In genomic region chr2:157677262-157677661, GRCm38 (mm10) we compare ENCODE assay signal across 13 mouse cellular contexts. TPM values are rescaled to one million over a fixed set of nuclear protein-coding genes. Genes with fewer than 3 reads are reported as not detected.
DNase-seq lines count a peak whose midpoint lies in the region; ATAC-seq and TF ChIP-seq lines count a peak whose summit lies in the region.
"Had no signal": no experiment of that assay in that cellular context is flagged by ENCODE, and none has a peak within 500 bp of the region (broad histone marks: within the 10 kb centered on the region; RNA-seq: fewer than 3 reads in every experiment).

No protein-coding gene starts in this region.

- no peak overlapping the region for H3K4me2 ChIP-seq in kidney, embryonic 14.5 days (replicated peaks; ENCODE audit: low read depth, low read length)
- peak overlapping the region; percentile 23; the same call in 1 of the 2 replicates for H3K4me2 ChIP-seq in liver, embryonic 13.5 days
- H3K4me2 ChIP-seq in forebrain, embryonic 12.5 days: no peak overlapping the region
- H3K4me2 ChIP-seq in neural tube, embryonic 15.5 days: no peak overlapping the region
- H3K4me2 ChIP-seq in midbrain, postnatal 0 days (ENCODE audit: low read depth, low read length, poor library complexity, severe bottlenecking): no peak overlapping the region
- H3K4me2 ChIP-seq: heart, embryonic 11.5 days; hindbrain, embryonic 13.5 days had no signal

- H3K27ac ChIP-seq in kidney, embryonic 14.5 days (ENCODE audit: low read depth, low read length): no peak overlapping the region
- peak overlapping the region; percentile 25; the same call in 1 of the 2 replicates for H3K27ac ChIP-seq in liver, embryonic 13.5 days
- no peak overlapping the region for H3K27ac ChIP-seq in forebrain, embryonic 12.5 days
- no peak overlapping the region for H3K27ac ChIP-seq in neural tube, embryonic 15.5 days (replicated peaks)
- H3K27ac ChIP-seq in midbrain, postnatal 0 days (ENCODE audit: low read depth, low read length): no peak overlapping the region

- ATAC-seq in kidney, embryonic 14.5 days (ENCODE audit: low FRiP score, low TSS enrichment): peak; percentile 66; the same call in 1 of the 2 replicates
- peak; percentile 95 for ATAC-seq in liver, embryonic 13.5 days (ENCODE audit: low read depth)
- ATAC-seq in forebrain, embryonic 12.5 days (ENCODE audit: low FRiP score): no peak
- no peak for ATAC-seq in neural tube, embryonic 15.5 days (ENCODE audit: low FRiP score)
- ATAC-seq in midbrain, postnatal 0 days (ENCODE audit: low FRiP score): no peak

- H3K4me3 ChIP-seq in kidney, embryonic 14.5 days (ENCODE audit: low read length): no peak overlapping the region
- H3K4me3 ChIP-seq in liver, embryonic 13.5 days (replicated peaks): no peak overlapping the region
- H3K4me3 ChIP-seq in forebrain, embryonic 12.5 days (replicated peaks): no peak overlapping the region
- no peak overlapping the region for H3K4me3 ChIP-seq in neural tube, embryonic 15.5 days (replicated peaks)
- H3K4me3 ChIP-seq in midbrain, postnatal 0 days (ENCODE audit: low read depth, low read length): no peak overlapping the region
- H3K4me3 ChIP-seq: hindbrain, embryonic 13.5 days; megakaryocyte, embryonic 14.5 days had no signal

- H3K4me1 ChIP-seq in kidney, embryonic 14.5 days (ENCODE audit: control insufficient read depth, insufficient read depth, low read length): 0 out of 2 replicates have a peak, but pooled peaks cover 5% of the 10 kb centered on the region
- H3K4me1 ChIP-seq in liver, embryonic 13.5 days (replicated peaks): peaks cover 22% of the 10 kb centered on the region
- H3K4me1 ChIP-seq in forebrain, embryonic 12.5 days: no peaks in the 10 kb centered on the region
- H3K4me1 ChIP-seq in neural tube, embryonic 15.5 days: peaks cover 21% of the 10 kb centered on the region
- H3K4me1 ChIP-seq in midbrain, postnatal 0 days (ENCODE audit: insufficient read depth, low read length): no peaks in the 10 kb centered on the region

- H3K9ac ChIP-seq in kidney, embryonic 14.5 days (ENCODE audit: low read depth, low read length): no peak overlapping the region
- H3K9ac ChIP-seq in liver, embryonic 13.5 days: no peak overlapping the region
- H3K9ac ChIP-seq in forebrain, embryonic 12.5 days: no peak overlapping the region
- no peak overlapping the region for H3K9ac ChIP-seq in neural tube, embryonic 15.5 days (replicated peaks)
- H3K9ac ChIP-seq in midbrain, postnatal 0 days (replicated peaks; ENCODE audit: low read length, poor library complexity, severe bottlenecking): no peak overlapping the region
- H3K9ac ChIP-seq: hindbrain, embryonic 13.5 days had no signal

- no peaks in the 10 kb centered on the region for H3K36me3 ChIP-seq in kidney, embryonic 14.5 days (ENCODE audit: control insufficient read depth, insufficient read depth, low read length)
- H3K36me3 ChIP-seq in liver, embryonic 13.5 days: no peaks in the 10 kb centered on the region
- no peaks in the 10 kb centered on the region for H3K36me3 ChIP-seq in forebrain, embryonic 12.5 days (replicated peaks)
- no peaks in the 10 kb centered on the region for H3K36me3 ChIP-seq in neural tube, embryonic 15.5 days
- H3K36me3 ChIP-seq in midbrain, postnatal 0 days (ENCODE audit: insufficient read depth, low read length): no peaks in the 10 kb centered on the region
- H3K36me3 ChIP-seq: hindbrain, embryonic 13.5 days had no signal

- H3K9me3 ChIP-seq in kidney, embryonic 14.5 days (ENCODE audit: control insufficient read depth, low read length): no peaks in the 10 kb centered on the region
- H3K9me3 ChIP-seq in liver, embryonic 13.5 days (replicated peaks): no peaks in the 10 kb centered on the region
- H3K9me3 ChIP-seq in forebrain, embryonic 12.5 days: no peaks in the 10 kb centered on the region
- no peaks in the 10 kb centered on the region for H3K9me3 ChIP-seq in neural tube, embryonic 15.5 days (replicated peaks)
- H3K9me3 ChIP-seq in midbrain, postnatal 0 days (ENCODE audit: low read length): no peaks in the 10 kb centered on the region
- H3K9me3 ChIP-seq: hindbrain, embryonic 13.5 days; megakaryocyte, embryonic 14.5 days had no signal

- no peaks in the 10 kb centered on the region for H3K27me3 ChIP-seq in kidney, embryonic 14.5 days (ENCODE audit: control insufficient read depth, insufficient read depth, low read length)
- H3K27me3 ChIP-seq in liver, embryonic 13.5 days: 0 out of 2 replicates have a peak, but pooled peaks cover 2% of the 10 kb centered on the region
- H3K27me3 ChIP-seq in forebrain, embryonic 12.5 days: no peaks in the 10 kb centered on the region
- H3K27me3 ChIP-seq in neural tube, embryonic 15.5 days (replicated peaks): no peaks in the 10 kb centered on the region
- H3K27me3 ChIP-seq in midbrain, postnatal 0 days (ENCODE audit: insufficient read depth, low read length): no peaks in the 10 kb centered on the region
- H3K27me3 ChIP-seq: hindbrain, embryonic 13.5 days had no signal

- TF ChIP-seq CTCF in midbrain, postnatal 0 days (IDR thresholded peaks at IDR 0.05): no peak

- 25% methylated on average over 7 of the region's 7 CpGs for WGBS in kidney, embryonic 14.5 days
- WGBS in liver, embryonic 13.5 days (ENCODE audit: insufficient replicate concordance): 10% methylated on average over 7 of the region's 7 CpGs
- WGBS in forebrain, embryonic 12.5 days: 73% methylated on average over 7 of the region's 7 CpGs
- 64% methylated on average over 7 of the region's 7 CpGs for WGBS in neural tube, embryonic 15.5 days
- 63% methylated on average over 7 of the region's 7 CpGs for WGBS in midbrain, postnatal 0 days

- peak; percentile 54 to 66 for DNase-seq in adrenal gland, adult (ENCODE audit: inconsistent age in 2 of 2, low spot score in 1 of 2)
- no peak for DNase-seq in adrenal gland, postnatal 4 days (ENCODE audit: low spot score in 2 of 2)
- DNase-seq in adrenal gland, postnatal 10 days: peak; percentile 35
- peak; percentile 26 for DNase-seq in liver, embryonic 13.5 days
- DNase-seq in midbrain, postnatal 0 days (ENCODE audit: low spot score): no peak
- DNase-seq: cerebellum, postnatal 36 days; spleen, adult 18-20 months had no signal

RNA-seq across cellular contexts. Expression of gene Ctnnbl1, which starts 59.9 kb away (rescaled TPM):
- 10 to 100 TPM; 26.7 to 29.0 TPM for total RNA-seq in adrenal gland, postnatal 4 days (2021)
- total RNA-seq in adrenal gland, postnatal 10 days (2021): 10 to 100 TPM; 20.6 to 22.6 TPM
- polyA plus RNA-seq in kidney, embryonic 14.5 days (2014; fragmentation: Nextera tagmentation; extraction: Ambion mirVana): 55.4 and 77.1 TPM in 2 replicates
- 28.8 and 33.6 TPM in 2 replicates for polyA plus RNA-seq in liver, embryonic 13.5 days (2015; fragmentation: Nextera tagmentation; extraction: Ambion mirVana)
- 100 and 101 TPM in 2 replicates for polyA plus RNA-seq in forebrain, embryonic 12.5 days (2016; fragmentation: Nextera tagmentation; extraction: Ambion mirVana)
- 51.3 and 52.6 TPM in 2 replicates for polyA plus RNA-seq in neural tube, embryonic 15.5 days (2015; fragmentation: Nextera tagmentation; extraction: Ambion mirVana)
- 33.7 and 40.0 TPM in 2 replicates for total RNA-seq in midbrain, postnatal 0 days (2014; rRNA removed)
- 44.7 and 45.5 TPM in 2 replicates for polyA plus RNA-seq in midbrain, postnatal 0 days (2015; fragmentation: Nextera tagmentation; extraction: Ambion mirVana)

Comparison
In these comparisons a context has a peak if more than half of its experiments do, and no peak if none do; other contexts are left out.
1. DNase-seq: peak in adrenal gland, adult (2 of 2), adrenal gland, postnatal 10 days (single experiment) and liver, embryonic 13.5 days (single experiment); none in adrenal gland, postnatal 4 days (0 of 2) and midbrain, postnatal 0 days (single experiment).
2. ATAC-seq: peak in kidney, embryonic 14.5 days (single experiment) and liver, embryonic 13.5 days (single experiment); none in forebrain, embryonic 12.5 days (single experiment), neural tube, embryonic 15.5 days (single experiment) and midbrain, postnatal 0 days (single experiment).